Mouse (Mus musculus) testis, postnatal 14 days (tissue): Measurements from ENCODE around the gene Klhl25.
"Not testable (repeated sequence)": the region's sequence is repeated elsewhere in the genome, so short reads cannot be mapped to it uniquely, and the experiment has no call there.

Experiments
- DNase-seq: peaks from one replicate; pipeline ENCODE4 v3.0.0; 2021; ENCODE audit warnings: low spot score

Klhl25 gene

GRCm38 (mm10) chr7:75848115-75848775 is at the start of gene Klhl25:
Klhl25 (plus strand) TSS chr7:75848310.
- peak; percentile 96 for DNase-seq

GRCm38 (mm10) chr7:75800530-75800929 is 47.6 kb upstream of the Klhl25 start:
- no peak for DNase-seq

GRCm38 (mm10) chr7:75801022-75801421 is 47.1 kb upstream of the Klhl25 start:
- DNase-seq = no peak

GRCm38 (mm10) chr7:75801621-75802358 is 46.3 kb upstream of the Klhl25 start:
- DNase-seq = no peak

GRCm38 (mm10) chr7:75802887-75803286 is 45.2 kb upstream of the Klhl25 start:
- DNase-seq = no peak

- DNase-seq = no peak
Observed at GRCm38 (mm10) chr7:75806161-75806560, 41.9 kb upstream of the Klhl25 start.

- DNase-seq = peak; percentile 52
Observed at GRCm38 (mm10) chr7:75806711-75807110, 41.4 kb upstream of the Klhl25 start.

- peak; percentile 44 for DNase-seq
Observed at GRCm38 (mm10) chr7:75807460-75808304, 40.4 kb upstream of the Klhl25 start.

- DNase-seq = no peak
Observed at GRCm38 (mm10) chr7:75820687-75821086, 27.4 kb upstream of the Klhl25 start.

GRCm38 (mm10) chr7:75822087-75822668 is 25.9 kb upstream of the Klhl25 start:
- DNase-seq = no peak

- DNase-seq = no peak
Observed at GRCm38 (mm10) chr7:75823071-75823470, 25.0 kb upstream of the Klhl25 start.

GRCm38 (mm10) chr7:75826360-75827103 is 21.6 kb upstream of the Klhl25 start:
- no peak for DNase-seq

- peak; percentile 73 for DNase-seq
Observed at GRCm38 (mm10) chr7:75827357-75827756, 20.8 kb upstream of the Klhl25 start.

GRCm38 (mm10) chr7:75827850-75828249 is 20.3 kb upstream of the Klhl25 start:
- no peak for DNase-seq

- DNase-seq = no peak
Observed at GRCm38 (mm10) chr7:75828536-75828935, 19.6 kb upstream of the Klhl25 start.

- DNase-seq = no peak
Observed at GRCm38 (mm10) chr7:75830251-75831060, 17.7 kb upstream of the Klhl25 start.

GRCm38 (mm10) chr7:75833960-75834359 is 14.2 kb upstream of the Klhl25 start:
- not testable (repeated sequence) for DNase-seq

- DNase-seq = not testable (repeated sequence)
Observed at GRCm38 (mm10) chr7:75834932-75835631, 13.0 kb upstream of the Klhl25 start.

- DNase-seq = no peak
Observed at GRCm38 (mm10) chr7:75840071-75840470, 8.0 kb upstream of the Klhl25 start.

- DNase-seq = no peak
Observed at GRCm38 (mm10) chr7:75842306-75842705, 5.8 kb upstream of the Klhl25 start.
